Mouse (Mus musculus): Measurements from ENCODE around the gene March9. TPM values are rescaled to one million over a fixed set of nuclear protein-coding genes. Genes with fewer than 3 reads are reported as not detected.
"Not testable (repeated sequence)": the region's sequence is repeated elsewhere in the genome, so short reads cannot be mapped to it uniquely, and the experiment has no call there.

March9 gene
- total RNA-seq, 2 experiments from 2014 or later, result 9.3 to 9.7 TPM

DNA sequence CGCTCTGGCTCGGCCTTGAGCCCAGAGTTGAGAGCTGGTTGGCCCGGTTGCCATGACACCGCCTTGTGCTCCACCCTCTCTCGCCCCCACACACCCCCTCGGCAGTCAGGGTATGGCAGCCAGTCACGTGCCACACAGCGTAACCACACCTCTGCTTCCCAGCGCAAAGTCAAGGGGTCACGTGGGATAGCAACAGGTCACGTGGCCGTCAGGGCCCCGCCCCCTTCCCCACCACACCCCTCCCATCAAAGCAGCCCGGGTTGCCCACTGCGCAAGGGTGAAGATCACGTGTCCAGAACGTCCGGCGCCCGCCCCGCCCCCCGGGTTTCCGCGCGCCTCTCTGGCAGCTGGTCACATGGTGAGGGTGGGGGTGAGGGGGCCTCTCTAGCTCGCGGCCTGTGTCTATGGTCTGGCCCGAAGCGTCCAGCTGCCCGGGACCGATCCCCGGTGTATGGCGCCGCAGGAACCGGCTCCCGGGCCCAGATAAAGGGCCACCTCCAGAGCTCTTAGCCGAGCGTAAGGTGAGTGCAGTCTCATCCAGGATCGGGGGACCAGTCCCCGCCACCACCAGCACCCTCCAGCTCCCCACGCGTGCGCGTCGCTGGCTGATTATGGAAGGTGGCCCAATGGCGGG is 3.4 kb upstream of the March9 start, which contains the start of gene Cdk4:
Cdk4 (plus strand) TSS at position 296 of the 634 bp plus-strand sequence.
- DNase-seq, result peak; percentile 99 to 100

DNA sequence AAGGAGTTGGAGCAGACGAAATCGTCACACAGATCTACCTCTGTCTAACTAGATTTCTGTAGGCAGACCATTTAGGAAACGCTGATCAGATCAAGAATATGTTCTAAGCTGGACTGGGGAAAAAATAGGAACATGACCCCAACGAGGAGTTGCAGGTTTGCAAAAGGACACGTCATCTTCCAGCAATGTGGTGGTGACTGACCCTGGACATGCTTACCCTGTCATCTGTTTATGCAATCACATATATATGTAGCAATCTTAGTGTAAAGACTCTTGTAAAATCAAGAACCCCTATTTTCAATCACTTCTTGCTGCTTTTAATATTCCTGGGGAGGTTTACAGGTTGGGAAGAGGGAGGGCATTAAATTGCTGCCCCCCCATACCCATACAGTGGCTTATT is 2.5 kb upstream of the March9 start:
- no peak for DNase-seq

DNA sequence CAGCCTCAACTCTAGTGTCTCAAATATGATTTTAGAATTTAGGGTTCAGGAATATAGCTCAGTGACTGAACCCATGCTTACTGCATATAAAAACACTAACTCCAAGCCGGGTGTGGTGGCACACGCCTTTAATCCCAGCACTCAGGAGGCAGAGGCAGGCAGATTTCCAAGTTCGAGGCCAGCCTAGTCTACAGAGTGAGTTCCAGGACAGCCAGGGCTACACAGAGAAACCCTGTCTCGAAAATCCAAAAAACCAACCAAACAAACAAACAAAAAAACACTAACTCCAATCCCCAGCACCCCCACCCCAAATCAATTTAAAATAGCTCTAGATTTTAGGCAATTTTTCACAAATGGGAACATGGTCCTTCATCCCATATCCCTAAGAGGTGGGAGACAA is 2.1 kb upstream of the March9 start:
- DNase-seq, result not testable (repeated sequence)

DNA sequence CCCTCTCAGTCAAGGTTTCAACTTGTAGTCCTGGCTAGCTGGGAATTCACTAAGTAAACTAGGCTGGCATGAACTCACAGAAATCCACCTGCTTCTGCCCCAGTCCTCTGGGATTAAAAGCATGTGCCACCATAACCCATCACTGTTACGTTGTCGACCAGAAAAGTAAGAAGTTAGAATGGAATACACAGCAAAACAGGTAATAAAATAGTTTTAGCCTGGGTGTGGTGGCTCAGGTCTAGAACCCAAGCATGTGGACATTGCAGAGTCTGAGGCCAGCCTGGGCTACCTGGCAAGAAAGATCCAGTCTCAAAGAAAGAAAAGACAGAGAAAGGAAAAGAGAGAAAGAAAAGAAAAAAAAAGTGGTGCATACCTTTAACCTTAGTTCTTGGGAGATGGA is 1.5 kb upstream of the March9 start:
- DNase-seq, result no peak

DNA sequence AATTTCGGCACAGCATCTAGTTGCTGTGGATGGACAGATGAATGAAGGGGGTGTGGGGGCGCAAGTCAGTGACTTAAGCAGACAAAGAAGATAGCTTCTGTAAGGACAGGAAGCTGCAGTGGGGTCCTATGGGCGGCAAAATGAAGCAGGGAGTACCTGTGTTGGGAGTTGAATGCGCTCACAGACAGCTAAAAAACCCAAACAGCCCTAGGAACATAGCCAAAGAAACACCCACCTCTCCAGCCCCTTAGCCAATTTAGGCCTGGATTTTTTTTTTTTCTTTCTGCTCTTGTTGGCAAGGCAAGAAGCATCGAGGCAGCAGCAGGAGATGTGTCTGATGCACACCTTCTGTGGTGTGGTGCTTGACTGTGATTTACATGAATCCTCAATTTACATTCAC is 1.1 kb upstream of the March9 start:
- no peak for DNase-seq

DNA sequence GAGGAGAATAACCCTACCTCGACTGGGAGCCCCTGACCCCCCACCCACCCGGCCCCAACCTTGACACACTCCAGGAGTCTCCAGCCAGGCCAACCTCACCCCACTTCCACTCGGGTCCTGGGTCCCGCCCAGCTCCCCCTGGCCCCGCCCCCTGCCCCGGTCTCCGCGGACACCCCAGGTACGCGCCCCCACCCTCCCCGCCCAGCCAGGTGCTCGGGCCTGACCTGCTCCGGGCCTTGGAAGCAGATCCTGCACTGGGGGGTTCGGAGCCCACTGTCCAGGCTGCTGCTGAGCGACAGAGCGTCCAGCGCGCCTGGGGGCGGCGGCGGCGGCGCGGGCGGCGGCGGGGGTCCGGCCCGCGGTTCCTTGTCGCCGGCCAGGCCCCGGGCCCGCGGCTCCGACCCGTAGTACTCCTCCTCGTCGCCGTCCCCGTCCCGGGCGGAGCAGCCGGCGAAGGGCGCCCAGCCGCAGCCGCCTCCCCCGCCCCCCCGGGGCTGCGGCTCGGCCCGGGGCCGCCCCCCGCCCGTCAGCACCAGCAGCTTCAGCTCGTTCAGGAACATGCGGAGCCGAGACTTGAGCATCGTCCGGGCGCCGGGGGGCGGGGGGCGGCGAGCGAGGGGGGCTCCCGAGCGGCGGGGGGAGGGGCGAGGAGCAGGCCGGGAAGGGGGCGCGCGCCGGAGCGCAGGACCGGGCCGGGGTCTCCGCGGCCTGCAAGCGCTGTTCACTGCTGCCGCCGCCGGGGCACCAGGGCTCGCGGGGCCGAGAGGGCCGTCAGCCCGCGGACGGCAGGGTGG is 613 bp downstream of the March9 start:
- DNase-seq, result no peak

DNA sequence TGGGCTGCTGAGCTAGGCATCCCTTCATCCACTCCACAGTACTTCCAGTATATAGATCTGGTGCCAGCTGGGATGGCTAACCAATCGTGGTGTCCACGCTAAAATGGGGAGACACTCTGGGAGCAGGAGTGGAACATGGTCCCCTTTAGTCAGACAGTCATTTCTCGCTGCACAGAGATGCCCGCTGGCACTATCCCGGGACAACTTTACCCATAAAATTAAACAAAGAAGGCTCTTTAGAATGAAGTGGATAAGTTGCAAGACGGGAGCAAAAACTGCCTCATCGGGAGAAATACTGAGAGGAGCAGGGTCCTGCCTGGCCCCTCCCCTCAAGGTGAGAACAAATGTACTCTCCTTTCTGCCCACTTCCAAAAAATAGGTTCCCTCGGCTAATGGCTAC is 1.3 kb downstream of the March9 start:
- DNase-seq, result no peak

DNA sequence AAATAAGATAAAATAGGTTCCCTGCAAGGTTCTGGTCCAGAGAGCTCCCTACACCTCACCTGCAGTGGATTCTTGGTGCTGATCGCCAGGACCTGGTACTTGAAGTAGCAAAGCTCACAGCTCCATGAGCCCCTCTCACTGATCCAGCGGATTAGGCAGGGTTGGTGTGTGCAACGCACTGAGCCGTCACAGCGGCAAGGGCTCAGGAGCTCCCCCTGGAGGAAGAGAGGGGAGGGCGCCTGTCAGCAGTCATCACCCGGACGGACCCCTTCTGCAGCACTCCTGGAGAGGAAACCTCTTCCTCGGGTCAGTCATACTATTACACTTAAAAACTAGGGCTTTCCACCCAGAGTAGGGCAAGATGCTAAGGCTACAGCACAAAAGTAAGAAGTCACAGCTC is 1.8 kb downstream of the March9 start:
- DNase-seq, result peak; percentile 78 to 89

DNA sequence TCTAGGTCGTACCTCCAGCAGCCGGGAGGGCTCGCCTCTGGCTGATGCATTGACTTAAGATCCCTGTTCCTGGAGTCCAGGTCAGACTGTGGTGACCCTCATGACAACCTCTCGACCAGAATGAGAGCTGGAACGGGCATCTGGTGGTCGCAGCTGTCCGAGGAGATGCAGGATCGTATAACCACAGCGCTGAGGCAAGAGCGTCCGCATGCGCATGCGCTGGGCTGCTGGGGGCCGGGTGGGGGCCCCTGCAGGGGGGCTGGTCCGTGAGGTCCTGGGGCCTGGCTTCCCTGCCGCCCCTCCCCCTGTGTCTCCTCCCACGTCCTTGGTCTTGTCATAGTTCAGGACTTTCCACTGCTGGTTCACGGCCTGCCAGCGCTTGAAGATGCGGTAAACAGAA is 3.5 kb downstream of the March9 start:
- no peak for DNase-seq

DNA sequence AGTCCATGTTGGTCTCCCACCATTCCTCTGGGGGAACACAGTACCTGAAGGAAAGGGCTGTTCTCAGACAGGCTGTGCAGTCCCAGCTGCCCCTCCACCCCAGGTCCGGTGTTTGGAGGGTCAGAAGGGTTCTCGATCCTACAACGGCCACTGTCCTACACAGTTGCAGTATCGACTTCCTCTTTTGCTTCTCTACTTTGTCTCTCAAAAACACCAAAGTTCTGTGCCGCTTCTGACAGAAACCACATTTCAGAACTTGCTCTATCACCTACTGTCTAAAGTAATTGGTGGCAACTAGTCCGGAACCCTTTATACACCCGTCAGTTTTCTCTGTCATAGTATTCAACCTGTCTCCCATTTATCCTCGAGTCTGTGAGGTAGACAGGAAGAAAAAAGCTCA is 4.6 kb downstream of the March9 start:
- DNase-seq, result no peak

DNA sequence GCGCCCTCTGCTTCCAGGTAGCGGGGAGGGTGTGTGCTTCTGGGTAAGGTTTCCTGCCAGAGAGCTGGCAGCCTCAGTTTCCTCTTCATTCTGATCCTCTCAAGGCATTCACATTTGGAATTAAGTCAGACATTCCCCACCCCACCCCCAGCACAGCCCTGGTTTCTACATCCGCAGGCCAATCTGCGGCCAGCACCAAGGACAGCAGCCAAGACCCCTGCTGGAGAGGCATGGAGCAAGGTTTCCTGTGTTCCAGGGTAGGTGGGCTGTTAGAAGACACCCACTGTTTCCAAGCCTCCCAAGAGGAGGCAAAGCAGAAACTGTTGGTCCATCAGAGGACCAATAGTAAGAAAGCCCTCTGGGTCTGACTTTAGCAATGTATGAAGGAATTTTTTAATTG is 5.3 kb downstream of the March9 start:
- DNase-seq, result no peak

DNA sequence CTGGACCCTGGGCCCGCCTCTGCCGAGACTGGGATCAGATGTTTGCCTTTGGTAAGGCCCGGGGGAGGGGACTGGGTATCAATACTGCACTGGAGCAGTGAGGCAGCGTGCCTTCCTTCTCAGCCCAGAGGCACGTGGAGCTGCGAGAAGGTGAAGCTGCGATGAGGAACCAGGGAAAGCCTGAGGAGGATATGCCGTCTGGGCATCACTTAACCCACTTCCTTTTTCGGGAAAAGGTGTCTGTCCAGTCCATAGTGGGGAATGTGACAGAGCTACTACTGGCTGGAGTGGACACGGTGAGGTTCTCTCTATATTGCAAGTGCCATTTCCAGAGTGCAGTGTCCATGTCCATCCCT is 9.9 kb downstream of the March9 start:
- DNase-seq, result no peak

DNA sequence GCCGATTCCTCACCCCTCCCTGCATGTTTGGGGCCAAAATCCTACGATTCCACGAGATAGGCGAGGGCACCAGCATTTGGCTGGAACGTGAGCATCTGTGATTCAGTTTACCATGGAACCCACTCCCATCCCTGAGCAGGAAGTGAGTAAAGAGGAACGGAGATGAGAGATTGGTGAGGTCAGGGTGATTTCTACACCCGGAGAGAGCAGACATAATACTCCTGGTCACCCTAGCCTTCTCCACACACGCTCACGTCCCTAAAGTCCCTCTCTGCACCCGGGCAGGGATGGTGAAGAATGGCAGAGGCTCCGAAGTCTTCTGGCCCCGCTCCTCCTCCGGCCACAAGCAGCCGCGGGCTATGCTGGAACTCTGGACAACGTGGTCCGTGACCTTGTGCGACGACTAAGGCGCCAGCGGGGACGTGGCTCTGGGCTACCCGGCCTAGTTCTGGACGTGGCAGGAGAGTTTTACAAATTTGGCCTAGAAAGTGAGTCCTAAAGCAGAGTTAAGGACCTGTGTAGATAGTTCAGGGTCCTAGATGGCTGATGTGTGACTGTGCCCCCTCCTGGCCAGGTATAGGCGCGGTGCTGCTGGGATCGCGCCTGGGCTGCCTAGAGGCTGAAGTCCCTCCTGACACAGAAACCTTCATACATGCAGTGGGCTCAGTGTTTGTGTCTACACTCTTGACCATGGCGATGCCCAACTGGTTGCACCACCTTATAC is 10.4 kb downstream of the March9 start:
- no peak for DNase-seq

DNA sequence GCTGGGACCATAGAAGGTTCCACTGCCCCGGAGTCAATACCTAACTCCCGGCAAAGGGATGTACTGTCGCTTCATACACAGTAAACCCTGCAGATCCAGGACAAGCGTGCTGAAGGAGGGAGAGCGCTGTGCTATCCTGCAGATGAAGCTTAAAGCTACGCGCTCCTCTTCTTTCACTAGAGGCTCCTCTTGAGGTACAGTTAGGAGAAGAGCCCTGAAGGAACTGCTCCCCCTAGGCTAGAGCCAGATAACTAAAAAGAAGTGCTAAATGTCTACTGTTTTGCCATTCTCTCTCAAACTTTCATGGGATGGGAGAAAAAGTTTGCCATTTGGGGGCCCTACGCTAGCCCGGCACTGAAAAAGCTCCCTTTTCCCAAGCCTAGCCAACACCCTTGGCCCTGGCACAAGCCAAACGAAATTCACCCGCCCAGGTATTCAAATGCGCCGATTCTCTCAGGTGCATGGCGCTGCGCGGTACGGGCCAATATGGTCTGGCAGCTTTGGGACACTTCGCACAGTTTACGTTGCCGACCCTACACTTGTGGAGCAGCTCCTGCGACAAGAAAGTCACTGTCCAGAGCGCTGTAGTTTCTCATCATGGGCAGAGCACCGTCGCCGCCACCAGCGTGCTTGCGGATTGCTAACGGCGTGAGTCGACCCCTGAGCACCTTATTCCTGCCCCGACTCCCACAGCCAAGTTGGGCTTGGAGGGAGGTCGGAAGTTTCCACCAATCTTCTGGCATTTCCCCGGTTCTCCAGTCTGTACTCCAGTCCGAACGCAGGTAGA is 11.2 kb downstream of the March9 start:
- no peak for DNase-seq

DNA sequence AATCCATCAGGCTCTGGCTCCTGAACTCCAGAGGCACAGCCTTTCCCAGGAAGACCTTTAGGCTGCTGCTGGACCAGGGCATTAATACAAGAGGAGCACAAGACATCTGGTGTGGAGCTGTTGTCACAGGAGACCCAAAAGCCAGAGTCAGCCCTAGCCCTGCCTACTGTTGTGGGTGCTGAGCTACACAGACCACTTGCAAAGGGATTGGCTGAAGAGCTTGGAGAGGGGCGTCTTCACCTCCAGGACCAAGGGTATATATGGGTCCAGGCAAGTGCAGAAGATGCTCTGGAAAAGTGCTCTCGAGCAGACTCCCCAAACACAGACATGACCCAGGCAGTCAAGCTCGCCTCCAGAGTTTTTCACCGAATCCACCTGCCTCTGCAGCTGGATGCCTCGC is 12.0 kb downstream of the March9 start, which contains the start of gene Cyp27b1:
Cyp27b1 (plus strand) TSS at position 297 of the 400 bp plus-strand sequence.
- no peak for DNase-seq

DNA sequence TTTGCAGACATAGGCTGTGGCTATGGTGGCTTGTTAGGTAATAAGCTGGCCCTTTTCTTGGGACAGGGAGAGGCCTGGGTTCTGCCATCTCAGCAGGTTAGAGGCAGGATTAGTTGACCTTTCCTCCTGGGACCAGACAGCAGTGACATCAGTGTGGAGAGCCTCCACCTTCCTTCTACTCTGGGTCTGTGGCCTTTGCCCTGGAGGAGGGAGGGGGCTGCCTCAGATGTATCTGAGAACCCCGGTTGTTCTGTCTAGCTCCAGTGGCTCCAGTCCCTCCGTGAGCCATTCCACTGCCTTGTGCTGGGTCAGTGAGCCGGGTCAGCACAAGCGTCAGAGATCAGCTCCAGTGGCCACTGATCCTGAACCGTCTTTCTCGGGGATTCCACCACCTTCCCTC is 16.8 kb downstream of the March9 start:
- no peak for DNase-seq

DNA sequence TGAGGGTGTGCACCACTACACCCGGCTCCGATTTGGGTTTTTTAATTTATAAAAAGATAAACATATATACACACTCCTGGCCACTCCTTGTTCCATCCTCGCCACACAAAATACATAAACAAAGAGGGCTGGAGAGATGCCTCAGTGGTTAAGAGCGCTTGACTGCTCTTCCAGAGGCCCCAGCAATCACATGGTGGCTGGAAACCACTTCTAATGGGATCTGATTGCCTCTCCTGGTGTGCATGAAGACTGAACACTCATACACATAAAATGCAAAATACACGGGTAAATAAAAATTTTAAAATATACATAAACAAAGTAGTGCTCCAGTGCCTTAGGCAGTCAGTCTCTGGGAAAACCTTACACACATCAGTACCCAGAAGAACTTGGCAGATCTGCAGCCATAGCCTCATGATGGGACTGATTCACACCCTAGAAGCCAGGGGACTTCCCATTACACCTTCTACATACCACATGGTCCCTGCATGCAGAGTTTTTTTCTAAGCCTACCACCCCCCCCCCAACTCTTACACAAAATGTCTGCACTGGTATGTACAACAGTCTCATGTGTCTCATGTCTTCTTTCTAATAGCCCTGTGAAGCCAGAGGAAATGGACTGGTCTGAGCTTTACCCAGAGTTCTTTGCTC is 17.4 kb downstream of the March9 start:
- DNase-seq, result no peak

DNA sequence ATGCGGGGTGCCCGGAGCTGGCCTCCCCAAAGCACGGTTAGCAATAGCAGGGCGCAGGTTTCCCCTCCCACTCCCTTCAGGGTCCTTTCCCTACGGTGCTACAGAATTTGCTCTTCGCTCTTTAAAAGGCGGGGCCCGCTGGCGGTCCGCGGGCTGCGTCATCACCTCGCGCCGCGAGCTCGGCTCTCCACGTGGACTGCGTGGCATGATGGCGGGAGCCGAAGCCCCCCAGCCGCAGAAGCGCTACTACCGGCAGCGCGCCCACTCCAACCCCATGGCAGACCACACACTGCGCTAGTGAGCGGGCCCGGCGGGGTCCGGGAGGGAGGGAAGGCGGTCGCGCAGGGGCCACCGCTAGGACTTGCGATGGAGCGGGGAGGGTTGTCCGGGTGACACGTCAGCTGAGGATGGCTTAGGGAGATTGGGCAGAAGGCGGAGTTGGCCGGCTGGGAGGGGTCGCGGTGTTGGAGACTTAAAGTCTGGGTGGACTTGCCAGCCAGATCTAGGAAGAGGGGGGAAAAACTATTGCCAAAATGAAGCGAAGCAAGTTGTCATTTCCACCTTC is 18.1 kb downstream of the March9 start:
- DNase-seq, result peak; percentile 89 to 93

DNA sequence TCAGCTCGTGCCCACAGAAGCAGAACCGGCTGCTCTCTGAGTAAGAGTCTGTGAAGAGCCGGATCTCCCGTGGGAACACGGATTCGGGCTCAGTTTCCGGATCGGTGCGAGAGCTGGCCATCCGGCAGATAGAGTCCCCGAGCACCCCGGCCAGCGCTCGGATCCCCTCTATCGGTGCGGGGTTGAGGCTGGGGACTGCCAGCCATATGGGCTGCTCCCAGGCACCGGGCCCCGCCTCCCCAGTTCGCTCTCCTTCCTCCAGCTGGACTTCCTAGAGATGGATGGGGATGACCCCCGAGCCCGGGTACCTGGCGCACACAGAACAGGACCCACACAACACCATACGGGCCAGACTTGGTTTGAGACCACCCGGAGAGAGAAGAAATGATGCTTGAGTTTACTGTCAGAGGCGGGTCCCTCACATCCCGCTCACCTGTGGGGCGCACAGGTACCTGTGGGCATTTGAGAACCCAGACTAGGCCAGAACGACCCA is 18.7 kb downstream of the March9 start, which contains the start of the genes Mettl1 and Eef1akmt3:
Mettl1 (plus strand) TSS at position 141 of the 493 bp plus-strand sequence.
Eef1akmt3 (minus strand) TSS at position 240 of the 493 bp plus-strand sequence.
- peak; percentile 45 to 69 for DNase-seq

DNA sequence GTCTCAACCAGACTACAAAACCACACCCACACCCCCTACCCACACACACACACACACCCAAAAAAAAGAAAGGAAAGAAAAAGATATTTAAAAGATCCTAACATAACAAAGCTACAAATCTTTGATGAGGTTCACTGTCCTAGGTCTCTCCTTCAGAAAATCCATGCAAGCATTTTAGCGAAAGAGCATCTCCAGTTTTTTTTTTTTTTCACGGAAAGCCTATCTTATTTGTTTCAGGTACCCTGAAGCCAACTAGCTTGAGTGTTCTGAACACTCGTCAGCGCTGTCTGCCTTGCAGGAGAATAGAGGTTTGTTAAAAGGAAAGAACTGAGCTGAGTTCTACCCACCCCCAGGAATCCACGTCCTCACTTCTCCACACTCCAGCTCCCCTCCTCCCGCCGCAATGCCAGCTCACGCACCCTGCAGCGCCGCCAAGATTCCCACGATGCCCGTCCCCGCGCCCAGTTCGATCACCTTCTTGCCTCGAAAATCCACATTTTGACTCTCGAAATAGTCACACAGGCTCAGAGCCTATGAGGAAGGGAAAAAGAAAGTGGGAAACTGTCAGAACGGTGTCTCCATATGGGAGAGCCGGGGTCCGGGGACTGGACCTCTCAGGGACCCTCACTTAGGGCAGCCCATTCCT is 19.3 kb downstream of the March9 start:
- peak; percentile 39 to 40 for DNase-seq
